Mouse (Mus musculus) C2C12 (cell line): ENCODE results near the gene Mark2.

ENCODE experiments used
- CEBPB ChIP-seq: IDR thresholded peaks from one replicate; pipeline ENCODE4 v1.6.1; 2011; ENCODE audit warnings: low read depth, mild to moderate bottlenecking, control low read depth, moderate library complexity
- CTCF ChIP-seq: IDR thresholded peaks from one replicate; pipeline ENCODE4 v1.5.1; 2011; ENCODE audit not compliant: control insufficient read depth, insufficient read depth, insufficient read length
- MAX ChIP-seq: IDR thresholded peaks from one replicate; pipeline ENCODE4 v1.6.1; 2011; ENCODE audit warnings: mild to moderate bottlenecking, control low read depth
- MYOD1 ChIP-seq: IDR thresholded peaks from one replicate; pipeline ENCODE4 v1.6.1; 2011; ENCODE audit warnings: low read depth; ENCODE audit not compliant: control insufficient read depth, insufficient read length
- MYOG ChIP-seq: IDR thresholded peaks from one replicate; pipeline ENCODE4 v1.6.1; 2011; ENCODE audit not compliant: control insufficient read depth, insufficient read length; ENCODE audit errors: extremely low read depth
- USF1 ChIP-seq: IDR thresholded peaks from one replicate; pipeline ENCODE4 v1.6.1; 2011; ENCODE audit warnings: low read depth, mild to moderate bottlenecking, control low read depth, moderate library complexity

GRCm38 (mm10) chr19:7295071-7295658, 46.5 kb downstream of the Mark2 start:
- TF ChIP-seq CTCF: no peak
- TF ChIP-seq MAX: no peak
- TF ChIP-seq USF1: no peak
- TF ChIP-seq MYOD1: no peak
- no peak for TF ChIP-seq MYOG
- TF ChIP-seq CEBPB: peak; percentile 46
